Mouse (Mus musculus): Measurements from ENCODE around the gene Ints1. TPM values are rescaled to one million over a fixed set of nuclear protein-coding genes. Genes with fewer than 3 reads are reported as not detected.
A peak's percentile ranks its signal among the peaks of the same experiment; 100 is the strongest.

Gene Ints1
- polyA plus RNA-seq, 1 experiment: 108 TPM

GRCm38 (mm10) chr5:139816445-139816844, 41.0 kb upstream of the Ints1 start:
- TF ChIP-seq CTCF (IDR thresholded peaks at IDR 0.05; ENCODE audit: control insufficient read depth, insufficient read depth, low read length): no peak
- TF ChIP-seq POLR2A (IDR thresholded peaks at IDR 0.05; ENCODE audit: borderline replicate concordance, control insufficient read depth, low read depth, low read length): no peak
- H3K27ac ChIP-seq (ENCODE audit: control insufficient read depth, insufficient read depth, low read depth, low read length, poor library complexity): no peak overlapping the region
- peaks cover 3% of the 10 kb centered on the region; the same call in 1 of the 2 replicates for H3K4me1 ChIP-seq (ENCODE audit: control insufficient read depth, insufficient read depth, low read length)
- no peak overlapping the region for H3K4me3 ChIP-seq (replicated peaks; ENCODE audit: control insufficient read depth, low read depth, low read length)

GRCm38 (mm10) chr5:139815964-139816363, 40.5 kb upstream of the Ints1 start:
- Histone ChIP-seq H3K4me3 (replicated peaks; ENCODE audit: control insufficient read depth, low read depth, low read length) (no peak overlapping the region), H3K27ac (ENCODE audit: control insufficient read depth, insufficient read depth, low read depth, low read length, poor library complexity) (no peak overlapping the region), H3K4me1 (ENCODE audit: control insufficient read depth, insufficient read depth, low read length) (peaks cover 3% of the 10 kb centered on the region; the same call in 1 of the 2 replicates)
- WGBS: 76% methylated on average over 6 of the region's 6 CpGs
- TF ChIP-seq CTCF (IDR thresholded peaks at IDR 0.05; ENCODE audit: control insufficient read depth, insufficient read depth, low read length) (no peak), POLR2A (IDR thresholded peaks at IDR 0.05; ENCODE audit: borderline replicate concordance, control insufficient read depth, low read depth, low read length) (no peak)

- Histone ChIP-seq H3K27ac (ENCODE audit: control insufficient read depth, insufficient read depth, low read depth, low read length, poor library complexity) (no peak overlapping the region), H3K4me3 (replicated peaks; ENCODE audit: control insufficient read depth, low read depth, low read length) (no peak overlapping the region), H3K4me1 (ENCODE audit: control insufficient read depth, insufficient read depth, low read length) (peaks cover 3% of the 10 kb centered on the region; the same call in 1 of the 2 replicates)
- TF ChIP-seq CTCF (IDR thresholded peaks at IDR 0.05; ENCODE audit: control insufficient read depth, insufficient read depth, low read length) (no peak), POLR2A (IDR thresholded peaks at IDR 0.05; ENCODE audit: borderline replicate concordance, control insufficient read depth, low read depth, low read length) (no peak)
- 40% methylated on average over 13 of the region's 13 CpGs for WGBS
Observed at GRCm38 (mm10) chr5:139813963-139814381, 38.5 kb upstream of the Ints1 start.

- H3K4me1 ChIP-seq (ENCODE audit: control insufficient read depth, insufficient read depth, low read length): peaks cover 3% of the 10 kb centered on the region; the same call in 1 of the 2 replicates
- WGBS: 55% methylated on average over 10 of the region's 10 CpGs
- no peak overlapping the region for H3K27ac ChIP-seq (ENCODE audit: control insufficient read depth, insufficient read depth, low read depth, low read length, poor library complexity)
- no peak overlapping the region for H3K4me3 ChIP-seq (replicated peaks; ENCODE audit: control insufficient read depth, low read depth, low read length)
- TF ChIP-seq POLR2A (IDR thresholded peaks at IDR 0.05; ENCODE audit: borderline replicate concordance, control insufficient read depth, low read depth, low read length): no peak
- no peak for TF ChIP-seq CTCF (IDR thresholded peaks at IDR 0.05; ENCODE audit: control insufficient read depth, insufficient read depth, low read length)
Observed at GRCm38 (mm10) chr5:139813126-139813490, 37.6 kb upstream of the Ints1 start.

- H3K4me1 ChIP-seq (ENCODE audit: control insufficient read depth, insufficient read depth, low read length): peaks cover 3% of the 10 kb centered on the region; the same call in 1 of the 2 replicates
- H3K27ac ChIP-seq (ENCODE audit: control insufficient read depth, insufficient read depth, low read depth, low read length, poor library complexity): no peak overlapping the region
- no peak for TF ChIP-seq CTCF (IDR thresholded peaks at IDR 0.05; ENCODE audit: control insufficient read depth, insufficient read depth, low read length)
- TF ChIP-seq POLR2A (IDR thresholded peaks at IDR 0.05; ENCODE audit: borderline replicate concordance, control insufficient read depth, low read depth, low read length): no peak
- no peak overlapping the region for H3K4me3 ChIP-seq (replicated peaks; ENCODE audit: control insufficient read depth, low read depth, low read length)
- WGBS: 75% methylated on average over 20 of the region's 20 CpGs
Observed at GRCm38 (mm10) chr5:139812398-139813125, 37.1 kb upstream of the Ints1 start.

- 57% methylated on average over 15 of the region's 15 CpGs for WGBS
- no peak for TF ChIP-seq POLR2A (IDR thresholded peaks at IDR 0.05; ENCODE audit: borderline replicate concordance, control insufficient read depth, low read depth, low read length)
- TF ChIP-seq CTCF (IDR thresholded peaks at IDR 0.05; ENCODE audit: control insufficient read depth, insufficient read depth, low read length): peak; percentile 0; the same call in 1 of the 2 replicates
- Histone ChIP-seq H3K4me1 (ENCODE audit: control insufficient read depth, insufficient read depth, low read length) (peaks cover 3% of the 10 kb centered on the region; the same call in 1 of the 2 replicates), H3K4me3 (replicated peaks; ENCODE audit: control insufficient read depth, low read depth, low read length) (no peak overlapping the region), H3K27ac (ENCODE audit: control insufficient read depth, insufficient read depth, low read depth, low read length, poor library complexity) (no peak overlapping the region)
Observed at GRCm38 (mm10) chr5:139811677-139812397, 36.4 kb upstream of the Ints1 start.

GRCm38 (mm10) chr5:139809397-139809796, 33.9 kb upstream of the Ints1 start:
- WGBS: 48% methylated on average over 4 of the region's 4 CpGs
- TF ChIP-seq POLR2A (IDR thresholded peaks at IDR 0.05; ENCODE audit: borderline replicate concordance, control insufficient read depth, low read depth, low read length) (no peak), CTCF (IDR thresholded peaks at IDR 0.05; ENCODE audit: control insufficient read depth, insufficient read depth, low read length) (peak; percentile 34; the same call in 1 of the 2 replicates)
- Histone ChIP-seq H3K4me1 (ENCODE audit: control insufficient read depth, insufficient read depth, low read length) (peaks cover 5% of the 10 kb centered on the region), H3K4me3 (replicated peaks; ENCODE audit: control insufficient read depth, low read depth, low read length) (no peak overlapping the region), H3K27ac (ENCODE audit: control insufficient read depth, insufficient read depth, low read depth, low read length, poor library complexity) (no peak overlapping the region)

- WGBS: 94% methylated on average over 8 of the region's 8 CpGs
- H3K27ac ChIP-seq (ENCODE audit: control insufficient read depth, insufficient read depth, low read depth, low read length, poor library complexity): peak overlapping the region; percentile 93
- TF ChIP-seq CTCF (IDR thresholded peaks at IDR 0.05; ENCODE audit: control insufficient read depth, insufficient read depth, low read length) (peak; percentile 20; the same call in 1 of the 2 replicates), POLR2A (IDR thresholded peaks at IDR 0.05; ENCODE audit: borderline replicate concordance, control insufficient read depth, low read depth, low read length) (no peak)
- peaks cover 2% of the 10 kb centered on the region for H3K4me1 ChIP-seq (ENCODE audit: control insufficient read depth, insufficient read depth, low read length)
- H3K4me3 ChIP-seq (replicated peaks; ENCODE audit: control insufficient read depth, low read depth, low read length): no peak overlapping the region
Observed at GRCm38 (mm10) chr5:139805924-139806323, 30.4 kb upstream of the Ints1 start.

Measured in bone marrow, adult 2 months (tissue).